Mouse (Mus musculus) midbrain, postnatal 0 days (tissue): ENCODE results near the gene Pyroxd2. TPM values are rescaled to one million over a fixed set of nuclear protein-coding genes. Genes with fewer than 3 reads are reported as not detected.
A peak's percentile ranks its signal among the peaks of the same experiment; 100 is the strongest.
"Not testable (repeated sequence)": the region's sequence is repeated elsewhere in the genome, so short reads cannot be mapped to it uniquely, and the experiment has no call there.

Source experiments
- ATAC-seq: fragments of 200-750 bp; cut with Nextera tagmentation; 2 replicates; pipeline ENCODE4 v1.8.0; 2017; ENCODE audit warnings: moderate number of reproducible peaks, mild to moderate bottlenecking, moderate TSS enrichment, moderate library complexity; ENCODE audit not compliant: low FRiP score
- DNase-seq: peaks from one replicate; pipeline ENCODE4 v3.0.0-alpha.2; 2015; ENCODE audit warnings: low spot score
- H3K27ac ChIP-seq: fragments of 300-500 bp; sonication (generic); 2 replicates; pipeline ENCODE4 v1.5.1; 2014; ENCODE audit warnings: low read depth, mild to moderate bottlenecking, low read length, mixed read lengths
- H3K27me3 ChIP-seq: fragments of 300-500 bp; sonication (generic); 2 replicates; pipeline ENCODE4 v1.6.1; 2014; ENCODE audit warnings: low read length, control low read depth, mixed read lengths; ENCODE audit not compliant: insufficient read depth
- H3K36me3 ChIP-seq: fragments of 300-500 bp; sonication (generic); 2 replicates; pipeline ENCODE4 v1.6.1; 2014; ENCODE audit warnings: low read length, control low read depth, mixed read lengths; ENCODE audit not compliant: insufficient read depth
- H3K4me1 ChIP-seq: fragments of 300-500 bp; sonication (generic); 2 replicates; pipeline ENCODE4 v1.6.1; 2014; ENCODE audit warnings: mild to moderate bottlenecking, control low read depth, antibody characterized with exemption, low read length, mixed read lengths; ENCODE audit not compliant: insufficient read depth
- H3K4me2 ChIP-seq: fragments of 300-500 bp; sonication (generic); 2 replicates; pipeline ENCODE4 v1.6.1; 2014; ENCODE audit warnings: low read depth, mild to moderate bottlenecking, low read length, mixed read lengths; ENCODE audit not compliant: poor library complexity, severe bottlenecking
- H3K4me3 ChIP-seq: fragments of 300-500 bp; sonication (generic); 2 replicates; pipeline ENCODE4 v1.5.1; 2014; ENCODE audit warnings: low read depth, mild to moderate bottlenecking, low read length, moderate library complexity
- H3K9ac ChIP-seq: fragments of 300-500 bp; sonication (generic); replicated peaks from 2 replicates; pipeline ENCODE4 v1.6.1; 2014; ENCODE audit warnings: mild to moderate bottlenecking, low read length, moderate library complexity, mixed read lengths; ENCODE audit not compliant: poor library complexity, severe bottlenecking
- H3K9me3 ChIP-seq: fragments of 300-500 bp; sonication (generic); 2 replicates; pipeline ENCODE4 v1.6.1; 2016; ENCODE audit warnings: low read length, control low read depth
- CTCF ChIP-seq: IDR thresholded peaks from 2 replicates; pipeline ENCODE4 v1.5.1; 2016; ENCODE audit warnings: antibody characterized with exemption, mild to moderate bottlenecking
- WGBS: fragments of 180-500 bp; shearing (Covaris S2); extraction: QIAGEN DNeasy Blood & Tissue Kit; methylation state at CpG from one replicate; pipeline ENCODE4 v1.1.7; 2014; 5-methylcytosine and 5-hydroxymethylcytosine counted together
- polyA plus RNA-seq: library from polyadenylated mRNA; unstranded; fragments of >200 nt; fragmentation: Nextera tagmentation; extraction: Ambion mirVana; gene quantifications from 2 replicates; pipeline ENCODE4 v1.2.1, GENCODE M21; 2015
- total RNA-seq: library from RNA; depleted of rRNA; stranded (reverse); fragments of >200 nt; gene quantifications from 2 replicates; pipeline ENCODE4 v1.2.3, GENCODE M21; 2014

Pyroxd2 gene
- total and polyA plus RNA-seq, 2 experiments from 2014 or later, result 2.5 to 3.0 TPM

GRCm38 (mm10) chr19:42785562-42786220 is 33.1 kb upstream of the Pyroxd2 start:
- Histone ChIP-seq H3K4me1 (peaks cover 7% of the 10 kb centered on the region; the same call in 1 of the 2 replicates), H3K4me3 (no peak overlapping the region), H3K4me2 (peak overlapping the region; percentile 24; the same call in 1 of the 2 replicates), H3K9ac (0 out of 2 replicates have a peak overlapping the region, but pooled peaks have one; percentile 20), H3K27ac (peak overlapping the region; percentile 2; the same call in 1 of the 2 replicates), H3K9me3 (no peaks in the 10 kb centered on the region), H3K36me3 (no peaks in the 10 kb centered on the region), H3K27me3 (no peaks in the 10 kb centered on the region)
- no peak for ATAC-seq
- TF ChIP-seq CTCF, result no peak
- WGBS, result 20% methylated on average over 8 of the region's 8 CpGs
- peak; percentile 9 for DNase-seq

GRCm38 (mm10) chr19:42785129-42785528 is 32.6 kb upstream of the Pyroxd2 start:
- Histone ChIP-seq H3K27ac (peak overlapping the region; percentile 2; the same call in 1 of the 2 replicates), H3K4me3 (no peak overlapping the region), H3K27me3 (no peaks in the 10 kb centered on the region), H3K36me3 (no peaks in the 10 kb centered on the region), H3K4me1 (peaks cover 7% of the 10 kb centered on the region; the same call in 1 of the 2 replicates), H3K9ac (no peak overlapping the region), H3K4me2 (no peak overlapping the region), H3K9me3 (no peaks in the 10 kb centered on the region)
- 21% methylated on average over 2 of the region's 2 CpGs for WGBS
- TF ChIP-seq CTCF, result peak; percentile 51
- DNase-seq (no peak), ATAC-seq (no peak)

GRCm38 (mm10) chr19:42780156-42780538 is 27.6 kb upstream of the Pyroxd2 start:
- H3K9ac ChIP-seq, result peak overlapping the region; percentile 54
- WGBS, result 49% methylated on average over 7 of the region's 7 CpGs
- H3K4me1 ChIP-seq, H3K36me3 ChIP-seq, ATAC-seq, H3K9me3 ChIP-seq, H3K27me3 ChIP-seq, DNase-seq: not testable (repeated sequence)
- peak overlapping the region; percentile 65 for H3K27ac ChIP-seq
- 0 out of 2 replicates have a peak, but pooled peaks have one; percentile 5 for TF ChIP-seq CTCF
- peak overlapping the region; percentile 47 for H3K4me3 ChIP-seq
- peak overlapping the region; percentile 52 for H3K4me2 ChIP-seq

- ATAC-seq, result peak; percentile 97
- Histone ChIP-seq H3K9ac (peak within 1 kb of the TSS; percentile 54), H3K9me3 (no peaks in the 10 kb centered on the region), H3K36me3 (no peaks in the 10 kb centered on the region), H3K27me3 (no peaks in the 10 kb centered on the region), H3K4me1 (0 out of 2 replicates have a peak, but pooled peaks cover 3% of the 10 kb centered on the region), H3K4me3 (peak within 1 kb of the TSS; percentile 47), H3K27ac (peak within 1 kb of the TSS; percentile 65), H3K4me2 (peak within 1 kb of the TSS; percentile 52)
- DNase-seq, result peak; percentile 93
- peak; percentile 26 for TF ChIP-seq CTCF
- under 1% methylated on average over 43 of the region's 43 CpGs for WGBS
Observed at GRCm38 (mm10) chr19:42779531-42780155, 27.1 kb upstream of the Pyroxd2 start, which contains the start of gene Hps1. TSS of gene Hps1 (minus strand) at chr19:42779978.

- Histone ChIP-seq H3K9me3 (no peaks in the 10 kb centered on the region), H3K9ac (no peak overlapping the region), H3K4me3 (no peak overlapping the region), H3K4me2 (no peak overlapping the region), H3K36me3 (no peaks in the 10 kb centered on the region), H3K27ac (no peak overlapping the region), H3K4me1 (0 out of 2 replicates have a peak, but pooled peaks cover 3% of the 10 kb centered on the region), H3K27me3 (no peaks in the 10 kb centered on the region)
- no peak for DNase-seq
- ATAC-seq, result no peak
- 87% methylated on average over 5 of the region's 5 CpGs for WGBS
- peak; percentile 35 for TF ChIP-seq CTCF
Observed at GRCm38 (mm10) chr19:42777801-42778200, 25.2 kb upstream of the Pyroxd2 start.

GRCm38 (mm10) chr19:42776813-42777212 is 24.2 kb upstream of the Pyroxd2 start:
- Histone ChIP-seq H3K4me3 (no peak overlapping the region), H3K9ac (no peak overlapping the region), H3K27ac (no peak overlapping the region), H3K4me1 (0 out of 2 replicates have a peak, but pooled peaks cover 3% of the 10 kb centered on the region), H3K36me3 (no peaks in the 10 kb centered on the region), H3K4me2 (no peak overlapping the region), H3K9me3 (no peaks in the 10 kb centered on the region), H3K27me3 (no peaks in the 10 kb centered on the region)
- ATAC-seq (no peak), DNase-seq (no peak)
- peak; percentile 46 for TF ChIP-seq CTCF
- WGBS, result 97% methylated on average over 1 of the region's 1 CpGs
